Mouse (Mus musculus): ENCODE measurements at regions not wholly inside any gene's neighbourhood (a gene's known extent, or its start where the extent isn't known, plus 50 kb on each side); places are given as distances from the start of the nearest gene placed in this dataset. TPM values are rescaled to one million over a fixed set of nuclear protein-coding genes. Genes with fewer than 3 reads are reported as not detected.

DNA sequence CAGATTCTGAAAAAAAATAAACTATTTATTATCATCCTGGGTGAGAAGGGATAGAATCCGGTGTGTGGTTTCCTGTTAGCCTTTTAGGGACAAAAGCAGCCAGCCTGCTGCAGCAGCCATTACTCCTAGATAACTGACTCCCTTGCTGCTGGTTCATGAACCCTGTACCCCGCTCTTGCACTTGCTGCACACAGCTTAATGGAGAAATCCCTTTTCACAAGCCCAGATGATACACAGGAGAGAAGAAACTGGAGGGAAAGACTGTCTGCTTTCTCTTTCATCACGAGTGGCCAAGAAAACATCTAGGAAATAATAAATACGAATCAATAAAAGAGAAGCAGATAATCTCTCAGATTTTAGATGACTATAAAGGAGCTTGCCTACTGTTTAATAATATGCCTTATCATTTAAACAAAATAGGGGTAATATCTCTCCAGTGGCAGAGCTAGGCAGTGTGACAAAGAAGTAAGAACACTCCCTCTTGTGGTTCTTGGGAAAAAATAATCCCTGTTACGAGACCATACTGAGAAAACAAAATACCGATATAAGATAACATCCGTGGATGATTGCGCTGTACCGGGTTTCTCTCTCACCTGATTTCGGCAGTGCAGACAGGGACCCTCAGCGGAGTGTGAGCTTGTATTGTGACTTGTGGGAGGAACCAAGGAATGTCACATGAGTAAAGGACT is 98.0 kb upstream of the Ccdc54 start:
- Histone ChIP-seq H3K4me3 (ENCODE audit: control insufficient read depth in 1 of 2, insufficient read depth in 1 of 2, low read depth in 1 of 2, low read length in 2 of 2) (peak overlapping the region; percentile 38 to 61), H3K36me3 (ENCODE audit: control insufficient read depth, insufficient read depth, low read length) (no peaks in the 10 kb centered on the region), H3K9me3 (ENCODE audit: control insufficient read depth, low read length) (no peaks in the 10 kb centered on the region), H3K9ac (ENCODE audit: low read length) (peak overlapping the region; percentile 56), H3K4me1 (ENCODE audit: control insufficient read depth in 2 of 2, insufficient read depth in 2 of 2, low read length in 2 of 2) (no peaks in the 10 kb centered on the region; a peak in 1 of 4 replicates), H3K27ac (replicated peaks in 1 of 2; ENCODE audit: control insufficient read depth in 1 of 2, insufficient read depth in 1 of 2, low read depth in 2 of 2, low read length in 2 of 2) (no peak overlapping the region), H3K4me2 (ENCODE audit: low read length) (peak overlapping the region; percentile 62), H3K27me3 (ENCODE audit: control insufficient read depth, insufficient read depth, low read length) (no peaks in the 10 kb centered on the region)
- no peak for ATAC-seq (ENCODE audit: insufficient number of reproducible peaks, insufficient read depth, low FRiP score, low read depth)
- 39% methylated on average over 11 of the region's 11 CpGs for WGBS

DNA sequence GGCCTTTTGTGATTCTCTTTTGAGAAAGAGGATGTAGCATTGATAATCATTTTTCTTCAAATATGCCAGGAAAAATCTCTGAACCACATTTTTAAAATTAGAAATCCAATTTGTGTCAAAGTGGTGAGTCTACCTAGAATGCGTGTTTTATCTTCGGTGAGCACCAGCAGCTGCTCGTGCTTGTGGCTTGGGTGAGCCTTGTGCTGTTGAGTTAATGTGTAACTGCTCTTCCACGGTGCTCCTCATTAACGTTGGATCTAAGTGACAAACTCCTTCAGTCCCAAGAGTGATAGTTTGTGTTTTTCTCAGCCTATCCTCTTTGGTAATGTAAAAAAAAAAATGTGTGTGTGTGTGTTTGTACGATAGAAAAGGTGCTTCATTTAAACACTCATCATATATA is 88.7 kb upstream of the Ccdc54 start:
- no peak overlapping the region for H3K27ac ChIP-seq (replicated peaks in 1 of 2; ENCODE audit: control insufficient read depth in 1 of 2, insufficient read depth in 1 of 2, low read depth in 2 of 2, low read length in 2 of 2)
- H3K9me3 ChIP-seq (ENCODE audit: control insufficient read depth, low read length) = no peaks in the 10 kb centered on the region
- H3K4me1 ChIP-seq (ENCODE audit: control insufficient read depth in 2 of 2, insufficient read depth in 2 of 2, low read length in 2 of 2) = no peaks in the 10 kb centered on the region
- no peak overlapping the region for H3K9ac ChIP-seq (ENCODE audit: low read length)
- H3K36me3 ChIP-seq (ENCODE audit: control insufficient read depth, insufficient read depth, low read length) = no peaks in the 10 kb centered on the region
- no peak overlapping the region for H3K4me3 ChIP-seq (ENCODE audit: control insufficient read depth in 1 of 2, insufficient read depth in 1 of 2, low read depth in 1 of 2, low read length in 2 of 2)
- no peak for ATAC-seq (ENCODE audit: insufficient number of reproducible peaks, insufficient read depth, low FRiP score, low read depth)
- H3K4me2 ChIP-seq (ENCODE audit: low read length) = no peak overlapping the region
- no peaks in the 10 kb centered on the region for H3K27me3 ChIP-seq (ENCODE audit: control insufficient read depth, insufficient read depth, low read length)
- WGBS = 86% methylated on average over 6 of the region's 6 CpGs

DNA sequence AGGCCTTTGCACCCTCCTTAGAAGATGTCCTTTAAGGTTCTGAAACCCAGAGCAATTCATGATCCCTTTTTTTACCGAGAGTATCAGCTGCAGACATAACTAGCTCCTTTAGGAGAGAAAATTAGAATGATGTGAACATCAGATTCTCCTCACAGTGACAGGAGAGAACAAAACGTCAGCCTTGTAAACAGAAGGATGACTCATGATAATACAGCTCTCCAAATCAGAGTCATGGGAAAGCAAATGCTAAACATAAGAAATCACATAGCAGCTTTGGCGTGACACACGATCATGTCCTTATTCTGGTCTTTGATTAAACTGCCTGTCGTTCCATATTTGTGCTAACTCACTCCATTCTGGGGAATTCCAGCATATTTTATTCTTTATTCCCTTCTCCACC is 82.4 kb upstream of the Ccdc54 start:
- 72% methylated on average over 5 of the region's 5 CpGs for WGBS
- no peak overlapping the region for H3K4me2 ChIP-seq (ENCODE audit: low read length)
- H3K36me3 ChIP-seq (ENCODE audit: control insufficient read depth, insufficient read depth, low read length) = no peaks in the 10 kb centered on the region
- H3K27me3 ChIP-seq (ENCODE audit: control insufficient read depth, insufficient read depth, low read length) = no peaks in the 10 kb centered on the region
- H3K4me1 ChIP-seq (ENCODE audit: control insufficient read depth in 2 of 2, insufficient read depth in 2 of 2, low read length in 2 of 2) = no peaks in the 10 kb centered on the region
- no peak for ATAC-seq (ENCODE audit: insufficient number of reproducible peaks, insufficient read depth, low FRiP score, low read depth)
- no peak overlapping the region for H3K27ac ChIP-seq (replicated peaks in 1 of 2; ENCODE audit: control insufficient read depth in 1 of 2, insufficient read depth in 1 of 2, low read depth in 2 of 2, low read length in 2 of 2)
- no peak overlapping the region for H3K9ac ChIP-seq (ENCODE audit: low read length)
- H3K9me3 ChIP-seq (ENCODE audit: control insufficient read depth, low read length) = no peaks in the 10 kb centered on the region
- H3K4me3 ChIP-seq (ENCODE audit: control insufficient read depth in 1 of 2, insufficient read depth in 1 of 2, low read depth in 1 of 2, low read length in 2 of 2) = no peak overlapping the region

DNA sequence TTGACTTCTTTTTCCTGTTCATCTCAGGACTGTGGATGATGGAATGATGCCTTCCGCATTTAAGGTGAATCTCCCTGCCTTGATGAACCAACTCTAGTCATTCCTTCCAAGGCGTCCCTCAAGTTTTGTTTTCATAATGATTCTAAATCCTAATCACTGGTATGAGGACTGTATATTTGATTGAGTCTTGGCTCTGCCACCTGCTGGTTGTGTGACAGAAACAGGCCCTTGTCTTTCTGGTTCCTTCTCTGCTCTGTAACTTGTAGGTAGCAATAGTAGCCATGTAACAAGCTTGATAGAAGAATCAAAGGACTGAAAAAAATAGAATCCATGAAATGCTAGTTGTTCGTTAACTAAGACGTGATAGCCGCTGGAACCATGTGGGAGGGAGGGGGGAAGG is 81.8 kb upstream of the Ccdc54 start:
- H3K9ac ChIP-seq (ENCODE audit: low read length) = no peak overlapping the region
- H3K4me2 ChIP-seq (ENCODE audit: low read length) = no peak overlapping the region
- H3K27ac ChIP-seq (replicated peaks in 1 of 2; ENCODE audit: control insufficient read depth in 1 of 2, insufficient read depth in 1 of 2, low read depth in 2 of 2, low read length in 2 of 2) = no peak overlapping the region
- no peaks in the 10 kb centered on the region for H3K4me1 ChIP-seq (ENCODE audit: control insufficient read depth in 2 of 2, insufficient read depth in 2 of 2, low read length in 2 of 2)
- no peak for ATAC-seq (ENCODE audit: insufficient number of reproducible peaks, insufficient read depth, low FRiP score, low read depth)
- no peaks in the 10 kb centered on the region for H3K9me3 ChIP-seq (ENCODE audit: control insufficient read depth, low read length)
- 71% methylated on average over 5 of the region's 5 CpGs for WGBS
- no peaks in the 10 kb centered on the region for H3K27me3 ChIP-seq (ENCODE audit: control insufficient read depth, insufficient read depth, low read length)
- no peaks in the 10 kb centered on the region for H3K36me3 ChIP-seq (ENCODE audit: control insufficient read depth, insufficient read depth, low read length)
- no peak overlapping the region for H3K4me3 ChIP-seq (ENCODE audit: control insufficient read depth in 1 of 2, insufficient read depth in 1 of 2, low read depth in 1 of 2, low read length in 2 of 2)

DNA sequence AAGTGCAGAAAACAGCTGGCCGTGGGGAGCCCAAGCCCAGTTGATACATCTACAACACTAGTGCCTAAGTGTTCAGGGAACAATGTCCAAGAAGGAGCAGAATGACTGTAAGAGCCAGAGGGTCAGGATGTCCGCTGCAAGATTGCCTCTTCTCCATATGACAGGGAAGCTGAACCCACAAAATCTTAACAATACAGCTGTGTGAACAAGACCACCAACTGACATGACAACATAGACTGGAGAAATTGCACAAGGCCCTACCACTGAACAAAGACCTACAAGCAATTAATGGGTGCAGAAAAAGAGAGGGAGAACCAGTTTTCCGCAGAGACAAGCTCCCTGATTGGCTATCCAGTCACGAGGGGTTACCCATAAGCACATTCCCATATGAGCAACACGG is 80.2 kb upstream of the Ccdc54 start:
- no peak overlapping the region for H3K27ac ChIP-seq (replicated peaks in 1 of 2; ENCODE audit: control insufficient read depth in 1 of 2, insufficient read depth in 1 of 2, low read depth in 2 of 2, low read length in 2 of 2)
- H3K27me3 ChIP-seq (ENCODE audit: control insufficient read depth, insufficient read depth, low read length) = no peaks in the 10 kb centered on the region
- H3K36me3 ChIP-seq (ENCODE audit: control insufficient read depth, insufficient read depth, low read length) = no peaks in the 10 kb centered on the region
- no peaks in the 10 kb centered on the region for H3K4me1 ChIP-seq (ENCODE audit: control insufficient read depth in 2 of 2, insufficient read depth in 2 of 2, low read length in 2 of 2)
- WGBS = 84% methylated on average over 5 of the region's 5 CpGs
- ATAC-seq (ENCODE audit: insufficient number of reproducible peaks, insufficient read depth, low FRiP score, low read depth) = no peak
- H3K9me3 ChIP-seq (ENCODE audit: control insufficient read depth, low read length) = no peaks in the 10 kb centered on the region
- H3K4me2 ChIP-seq (ENCODE audit: low read length) = no peak overlapping the region
- H3K9ac ChIP-seq (ENCODE audit: low read length) = no peak overlapping the region
- no peak overlapping the region for H3K4me3 ChIP-seq (ENCODE audit: control insufficient read depth in 1 of 2, insufficient read depth in 1 of 2, low read depth in 1 of 2, low read length in 2 of 2)

DNA sequence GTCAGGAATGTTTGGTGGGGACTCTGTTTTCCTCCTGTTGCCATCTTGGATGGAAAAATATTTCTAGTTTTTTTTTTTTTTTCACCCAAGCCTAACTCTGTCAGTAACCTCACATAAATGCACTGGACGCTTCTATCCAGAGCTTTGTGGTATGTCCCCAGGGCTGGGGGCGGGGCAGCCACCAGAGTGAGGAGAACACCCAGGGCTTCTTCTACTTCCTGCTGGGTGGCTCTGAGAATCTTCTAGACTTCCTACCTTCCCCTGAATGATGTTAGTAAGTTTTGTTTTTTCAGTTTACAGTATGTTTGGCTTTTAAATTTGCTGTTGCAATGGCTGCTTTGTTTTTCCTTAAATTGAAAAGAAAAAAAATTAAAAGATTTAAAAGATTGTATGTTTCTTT is 73.3 kb upstream of the Ccdc54 start:
- H3K9me3 ChIP-seq (ENCODE audit: control insufficient read depth, low read length) = no peaks in the 10 kb centered on the region
- 44% methylated on average over 2 of the region's 2 CpGs for WGBS

More for the DNA sequence above, 73.3 kb upstream of the Ccdc54 start:
- no peaks in the 10 kb centered on the region for H3K4me1 ChIP-seq (ENCODE audit: control insufficient read depth in 2 of 2, insufficient read depth in 2 of 2, low read length in 2 of 2)
- H3K9ac ChIP-seq (ENCODE audit: low read length) = no peak overlapping the region
- no peaks in the 10 kb centered on the region for H3K36me3 ChIP-seq (ENCODE audit: control insufficient read depth, insufficient read depth, low read length)
- H3K4me2 ChIP-seq (ENCODE audit: low read length) = no peak overlapping the region
- H3K27ac ChIP-seq (replicated peaks in 1 of 2; ENCODE audit: control insufficient read depth in 1 of 2, insufficient read depth in 1 of 2, low read depth in 2 of 2, low read length in 2 of 2) = no peak overlapping the region
- H3K4me3 ChIP-seq (ENCODE audit: control insufficient read depth in 1 of 2, insufficient read depth in 1 of 2, low read depth in 1 of 2, low read length in 2 of 2) = no peak overlapping the region
- ATAC-seq (ENCODE audit: insufficient number of reproducible peaks, insufficient read depth, low FRiP score, low read depth) = no peak
- no peaks in the 10 kb centered on the region for H3K27me3 ChIP-seq (ENCODE audit: control insufficient read depth, insufficient read depth, low read length)

Small RNA genes in the stretch of these regions (microRNA-seq; reads per million reads assigned to microRNA genes)
- not detected for gene Mir6363
